Mouse (Mus musculus): ENCODE measurements around the gene Bsdc1. TPM values are rescaled to one million over a fixed set of nuclear protein-coding genes. Genes with fewer than 3 reads are reported as not detected.
"Not testable (repeated sequence)": the region's sequence is repeated elsewhere in the genome, so short reads cannot be mapped to it uniquely, and the experiment has no call there.

Gene Bsdc1
- polyA plus RNA-seq, 1 experiment from 2014 or later = 21.8 TPM

DNA sequence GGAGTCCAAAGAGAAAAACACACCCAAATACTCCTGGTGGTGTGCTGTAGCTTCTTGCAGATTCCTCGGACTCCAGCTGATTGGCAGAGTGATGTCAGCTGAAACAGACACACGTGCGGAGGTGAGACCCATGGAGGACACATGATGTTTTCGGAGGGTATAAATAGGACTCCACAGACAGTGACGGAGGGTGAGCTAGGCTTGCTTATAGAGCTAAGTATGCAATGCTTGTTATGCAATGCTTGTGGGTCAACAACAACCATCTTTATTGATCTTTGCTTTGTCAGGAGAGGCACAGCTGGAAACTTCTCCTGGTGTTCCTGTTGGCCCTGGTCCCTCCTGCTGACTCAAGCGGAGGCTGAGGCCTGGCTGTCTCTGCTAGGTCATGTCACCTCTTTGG is 12.7 kb upstream of the Bsdc1 start:
- H3K27ac ChIP-seq (ENCODE audit: low read depth) = no peak overlapping the region

DNA sequence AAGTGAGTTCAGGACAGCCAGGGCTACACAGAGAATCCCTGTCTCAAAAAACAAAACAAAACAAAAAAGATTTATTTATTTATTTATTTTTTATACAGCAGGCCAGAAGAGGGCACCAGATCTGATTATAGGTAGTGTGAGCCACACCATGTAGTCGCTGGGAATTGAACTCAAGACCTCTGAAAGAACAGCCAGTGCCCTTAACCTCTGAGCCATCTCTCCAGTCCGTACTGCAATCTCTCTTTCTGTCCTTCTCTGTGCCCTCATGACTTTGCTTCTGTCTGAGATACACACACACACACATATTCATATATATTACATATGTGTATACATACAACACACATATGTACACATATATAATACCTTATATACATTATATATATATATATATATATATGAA is 10.5 kb upstream of the Bsdc1 start:
- no peak overlapping the region for H3K9ac ChIP-seq (ENCODE audit: low read length)
- H3K9me3 ChIP-seq (ENCODE audit: control insufficient read depth, low read length) = no peaks in the 10 kb centered on the region

More for the DNA sequence above, 12.7 kb upstream of the Bsdc1 start:
- no peak for ATAC-seq (replicated peaks; ENCODE audit: low FRiP score, low TSS enrichment, low read depth)
- Histone ChIP-seq H3K4me2 (ENCODE audit: low read length) (no peak overlapping the region), H3K36me3 (ENCODE audit: control insufficient read depth, insufficient read depth, low read length) (no peaks in the 10 kb centered on the region), H3K4me1 (replicated peaks; ENCODE audit: control insufficient read depth, insufficient read depth, low read length) (no peaks in the 10 kb centered on the region), H3K9ac (ENCODE audit: low read length) (no peak overlapping the region), H3K9me3 (ENCODE audit: control insufficient read depth, low read length) (no peaks in the 10 kb centered on the region), H3K4me3 (ENCODE audit: low read depth, low read length) (no peak overlapping the region), H3K27me3 (replicated peaks; ENCODE audit: control insufficient read depth, insufficient read depth, low read length) (no peaks in the 10 kb centered on the region)
- WGBS = 88% methylated on average over 6 of the region's 6 CpGs
- DNase-seq (ENCODE audit: low spot score) = no peak

DNA sequence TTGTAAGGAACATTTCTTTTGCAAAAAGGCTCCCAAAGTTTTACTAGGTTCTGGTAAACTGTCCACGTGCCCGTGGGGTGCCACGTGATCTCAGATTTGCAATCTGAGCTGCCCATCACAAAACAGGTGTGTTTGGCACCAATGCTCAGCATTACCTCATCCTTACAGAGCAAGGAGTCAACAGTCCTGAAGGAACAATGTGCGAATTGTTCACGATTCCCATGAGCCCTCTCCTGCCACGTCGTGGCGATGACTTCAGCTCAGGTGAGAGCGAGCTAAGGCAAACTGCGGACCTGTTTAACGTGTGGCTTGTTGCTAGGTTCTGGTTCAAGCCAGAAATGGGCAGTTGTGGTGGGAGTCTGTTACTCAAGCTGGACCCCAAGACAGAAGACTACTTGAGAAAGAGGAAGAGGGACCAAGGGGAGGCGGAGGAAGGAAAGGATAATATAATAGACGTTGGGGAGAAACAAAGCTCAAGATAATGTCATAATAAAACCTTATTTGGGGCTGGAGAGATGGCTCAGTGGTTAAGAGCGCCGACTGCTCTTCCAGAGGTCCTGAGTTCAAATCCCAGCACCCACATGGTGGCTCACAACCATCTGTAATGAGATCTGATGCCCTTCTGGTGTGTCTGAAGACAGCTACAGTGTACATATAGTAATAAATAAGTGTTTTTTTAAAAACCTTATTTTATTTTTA is 9.8 kb upstream of the Bsdc1 start:
- Histone ChIP-seq H3K27ac (ENCODE audit: low read depth) (no peak overlapping the region), H3K4me3 (ENCODE audit: low read depth, low read length) (no peak overlapping the region), H3K27me3 (replicated peaks; ENCODE audit: control insufficient read depth, insufficient read depth, low read length) (no peaks in the 10 kb centered on the region), H3K9ac (ENCODE audit: low read length) (no peak overlapping the region), H3K4me1 (replicated peaks; ENCODE audit: control insufficient read depth, insufficient read depth, low read length) (no peaks in the 10 kb centered on the region), H3K36me3 (ENCODE audit: control insufficient read depth, insufficient read depth, low read length) (no peaks in the 10 kb centered on the region), H3K9me3 (ENCODE audit: control insufficient read depth, low read length) (no peaks in the 10 kb centered on the region), H3K4me2 (ENCODE audit: low read length) (no peak overlapping the region)
- DNase-seq (ENCODE audit: low spot score) (no peak), ATAC-seq (replicated peaks; ENCODE audit: low FRiP score, low TSS enrichment, low read depth) (no peak)
- 81% methylated on average over 15 of the region's 15 CpGs for WGBS

More for the DNA sequence above, 10.5 kb upstream of the Bsdc1 start:
- Histone ChIP-seq H3K36me3 (ENCODE audit: control insufficient read depth, insufficient read depth, low read length) (no peaks in the 10 kb centered on the region), H3K4me3 (ENCODE audit: low read depth, low read length) (no peak overlapping the region), H3K4me2 (ENCODE audit: low read length) (no peak overlapping the region), H3K4me1 (replicated peaks; ENCODE audit: control insufficient read depth, insufficient read depth, low read length) (no peaks in the 10 kb centered on the region), H3K27ac (ENCODE audit: low read depth) (no peak overlapping the region), H3K27me3 (replicated peaks; ENCODE audit: control insufficient read depth, insufficient read depth, low read length) (no peaks in the 10 kb centered on the region)
- WGBS = 88% methylated on average over 2 of the region's 2 CpGs
- DNase-seq (ENCODE audit: low spot score) = no peak
- ATAC-seq (replicated peaks; ENCODE audit: low FRiP score, low TSS enrichment, low read depth) = no peak

DNA sequence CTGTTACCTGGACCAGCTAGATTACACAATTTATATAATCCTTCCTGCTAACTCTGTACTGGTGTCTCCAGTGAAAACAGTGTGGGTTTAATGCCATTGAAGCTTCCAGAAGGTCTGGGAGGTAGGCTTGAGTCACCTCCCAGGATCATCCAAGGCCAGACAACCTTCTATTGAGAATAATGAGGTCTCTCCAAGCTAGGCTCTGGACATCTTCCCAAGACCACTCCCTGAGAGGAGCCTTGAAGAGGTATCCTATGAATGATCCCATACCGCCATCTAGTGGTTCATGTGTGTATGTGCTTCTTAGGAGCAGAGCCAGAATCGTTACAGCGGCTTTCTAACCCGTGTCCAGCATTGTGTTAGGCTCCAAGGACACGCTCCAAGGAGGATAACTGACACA is 6.1 kb upstream of the Bsdc1 start:
- Histone ChIP-seq H3K36me3 (ENCODE audit: control insufficient read depth, insufficient read depth, low read length) (no peaks in the 10 kb centered on the region), H3K9ac (ENCODE audit: low read length) (no peak overlapping the region), H3K27ac (ENCODE audit: low read depth) (no peak overlapping the region), H3K4me3 (ENCODE audit: low read depth, low read length) (no peak overlapping the region), H3K4me1 (replicated peaks; ENCODE audit: control insufficient read depth, insufficient read depth, low read length) (no peaks in the 10 kb centered on the region), H3K4me2 (ENCODE audit: low read length) (no peak overlapping the region), H3K27me3 (replicated peaks; ENCODE audit: control insufficient read depth, insufficient read depth, low read length) (no peaks in the 10 kb centered on the region), H3K9me3 (ENCODE audit: control insufficient read depth, low read length) (no peaks in the 10 kb centered on the region)
- ATAC-seq (replicated peaks; ENCODE audit: low FRiP score, low TSS enrichment, low read depth) = peak; percentile 64; the same call in 1 of the 2 replicates
- peak; percentile 66 for DNase-seq (ENCODE audit: low spot score)
- WGBS = 4% methylated on average over 5 of the region's 5 CpGs

DNA sequence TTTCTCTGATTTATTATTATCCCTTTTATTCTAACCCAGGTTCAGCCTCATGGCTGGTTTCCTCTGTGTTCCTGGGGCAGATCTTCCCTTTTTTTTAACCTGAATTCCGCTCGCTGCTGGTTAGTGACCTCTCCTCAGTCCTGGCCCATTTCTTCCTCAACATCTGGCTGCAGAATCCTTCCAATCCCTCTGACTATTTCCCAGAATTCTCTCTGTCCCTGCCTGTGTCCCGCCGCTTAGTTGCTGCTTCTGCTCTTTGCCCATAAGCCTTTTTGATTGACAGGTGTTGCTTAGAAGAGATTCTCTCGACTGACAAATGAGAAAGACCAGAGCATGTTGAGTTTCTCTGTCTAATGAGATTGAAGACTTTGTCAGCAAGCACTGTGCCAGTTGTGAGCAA is 5.3 kb upstream of the Bsdc1 start:
- 51% methylated on average over 5 of the region's 5 CpGs for WGBS
- Histone ChIP-seq H3K4me2 (ENCODE audit: low read length) (no peak overlapping the region), H3K4me1 (replicated peaks; ENCODE audit: control insufficient read depth, insufficient read depth, low read length) (no peaks in the 10 kb centered on the region), H3K27me3 (replicated peaks; ENCODE audit: control insufficient read depth, insufficient read depth, low read length) (no peaks in the 10 kb centered on the region), H3K9ac (ENCODE audit: low read length) (no peak overlapping the region), H3K9me3 (ENCODE audit: control insufficient read depth, low read length) (no peaks in the 10 kb centered on the region), H3K27ac (ENCODE audit: low read depth) (no peak overlapping the region), H3K36me3 (ENCODE audit: control insufficient read depth, insufficient read depth, low read length) (no peaks in the 10 kb centered on the region), H3K4me3 (ENCODE audit: low read depth, low read length) (no peak overlapping the region)
- no peak for ATAC-seq (replicated peaks; ENCODE audit: low FRiP score, low TSS enrichment, low read depth)
- no peak for DNase-seq (ENCODE audit: low spot score)

DNA sequence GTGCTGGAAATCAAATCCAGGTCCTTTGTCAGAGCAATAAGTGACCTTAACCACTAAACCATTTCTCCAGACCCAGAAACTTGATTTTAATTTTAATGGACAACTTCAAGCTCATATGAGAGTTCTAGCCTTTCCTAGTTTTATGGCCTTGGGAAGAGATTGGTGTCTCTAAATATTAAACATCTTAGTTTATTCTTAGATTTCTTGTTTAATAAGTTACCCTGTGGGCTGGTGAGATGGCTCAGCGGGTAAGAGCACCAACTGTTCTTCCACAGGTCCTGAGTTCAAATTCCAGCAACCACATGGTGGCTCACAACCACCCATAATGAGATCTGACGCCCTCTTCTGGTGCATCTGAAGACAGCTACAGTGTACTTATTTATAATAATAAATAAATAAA is 4.1 kb upstream of the Bsdc1 start:
- not testable (repeated sequence) for H3K9me3 ChIP-seq (ENCODE audit: control insufficient read depth, low read length); H3K27ac ChIP-seq (ENCODE audit: low read depth); H3K4me3 ChIP-seq (ENCODE audit: low read depth, low read length); H3K4me1 ChIP-seq (replicated peaks; ENCODE audit: control insufficient read depth, insufficient read depth, low read length); H3K27me3 ChIP-seq (replicated peaks; ENCODE audit: control insufficient read depth, insufficient read depth, low read length); H3K9ac ChIP-seq (ENCODE audit: low read length); ATAC-seq (replicated peaks; ENCODE audit: low FRiP score, low TSS enrichment, low read depth); H3K36me3 ChIP-seq (ENCODE audit: control insufficient read depth, insufficient read depth, low read length); DNase-seq (ENCODE audit: low spot score); H3K4me2 ChIP-seq (ENCODE audit: low read length)
- 70% methylated on average over 2 of the region's 2 CpGs for WGBS

DNA sequence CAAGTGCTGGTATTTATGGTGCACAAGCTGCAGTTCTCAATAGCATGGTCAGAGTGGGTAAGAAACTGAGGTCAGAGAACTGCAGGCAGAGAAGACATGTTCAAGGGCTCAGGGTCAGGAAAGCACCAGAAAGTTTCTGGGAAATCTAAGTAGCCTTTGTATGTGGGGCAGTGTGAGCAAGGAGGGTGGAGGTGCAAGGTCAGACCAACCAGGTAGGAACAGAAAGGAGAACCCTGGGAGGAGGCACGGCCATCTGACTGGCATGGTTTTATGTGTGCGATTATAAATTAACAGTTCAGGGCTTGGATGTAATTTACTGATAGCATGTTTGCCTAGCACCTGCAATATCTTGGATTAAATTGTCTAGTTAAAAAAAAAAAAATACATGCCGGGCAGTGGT is 1.7 kb upstream of the Bsdc1 start:
- peaks cover 9% of the 10 kb centered on the region; the same call in 1 of the 2 replicates for H3K36me3 ChIP-seq (ENCODE audit: control insufficient read depth, insufficient read depth, low read length)
- no peak overlapping the region for H3K27ac ChIP-seq (ENCODE audit: low read depth)
- DNase-seq (ENCODE audit: low spot score) (no peak), ATAC-seq (replicated peaks; ENCODE audit: low FRiP score, low TSS enrichment, low read depth) (no peak)
- no peaks in the 10 kb centered on the region for H3K27me3 ChIP-seq (replicated peaks; ENCODE audit: control insufficient read depth, insufficient read depth, low read length)
- WGBS = 88% methylated on average over 3 of the region's 3 CpGs
- no peaks in the 10 kb centered on the region for H3K9me3 ChIP-seq (ENCODE audit: control insufficient read depth, low read length)
- H3K4me1 ChIP-seq (replicated peaks; ENCODE audit: control insufficient read depth, insufficient read depth, low read length) = peaks cover 7% of the 10 kb centered on the region
- H3K4me2 ChIP-seq (ENCODE audit: low read length) = no peak overlapping the region
- no peak overlapping the region for H3K4me3 ChIP-seq (ENCODE audit: low read depth, low read length)
- no peak overlapping the region for H3K9ac ChIP-seq (ENCODE audit: low read length)

DNA sequence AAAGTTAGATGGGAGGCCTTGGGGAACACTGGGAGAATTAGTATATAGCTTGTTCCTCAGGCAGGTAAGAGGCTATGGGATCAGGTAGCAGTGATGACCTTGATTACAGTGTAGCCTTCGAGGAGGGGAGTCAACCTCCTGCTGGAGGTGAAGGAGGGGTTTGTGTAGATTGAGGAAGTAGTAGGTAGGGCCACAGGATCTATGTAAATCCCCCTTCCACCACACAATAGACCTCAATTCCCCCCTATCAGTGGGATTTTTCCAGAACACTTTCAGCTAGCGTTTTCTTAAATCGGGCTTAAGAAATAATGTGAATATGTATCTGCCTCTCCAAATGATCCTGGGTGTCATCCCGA is 576 bp upstream of the Bsdc1 start:
- H3K4me1 ChIP-seq (replicated peaks; ENCODE audit: control insufficient read depth, insufficient read depth, low read length) = peaks cover 7% of the 10 kb centered on the region
- WGBS = 0% methylated on average over 4 of the region's 4 CpGs
- ATAC-seq (replicated peaks; ENCODE audit: low FRiP score, low TSS enrichment, low read depth) (peak; percentile 48), DNase-seq (ENCODE audit: low spot score) (no peak)
- peak overlapping the region; percentile 63 for H3K9ac ChIP-seq (ENCODE audit: low read length)
- H3K27me3 ChIP-seq (replicated peaks; ENCODE audit: control insufficient read depth, insufficient read depth, low read length) = no peaks in the 10 kb centered on the region
- peaks cover 19% of the 10 kb centered on the region for H3K36me3 ChIP-seq (ENCODE audit: control insufficient read depth, insufficient read depth, low read length)
- H3K27ac ChIP-seq (ENCODE audit: low read depth) = peak overlapping the region; percentile 89
- peak overlapping the region; percentile 62 for H3K4me2 ChIP-seq (ENCODE audit: low read length)
- H3K9me3 ChIP-seq (ENCODE audit: control insufficient read depth, low read length) = no peaks in the 10 kb centered on the region
- peak overlapping the region; percentile 91 for H3K4me3 ChIP-seq (ENCODE audit: low read depth, low read length)

DNA sequence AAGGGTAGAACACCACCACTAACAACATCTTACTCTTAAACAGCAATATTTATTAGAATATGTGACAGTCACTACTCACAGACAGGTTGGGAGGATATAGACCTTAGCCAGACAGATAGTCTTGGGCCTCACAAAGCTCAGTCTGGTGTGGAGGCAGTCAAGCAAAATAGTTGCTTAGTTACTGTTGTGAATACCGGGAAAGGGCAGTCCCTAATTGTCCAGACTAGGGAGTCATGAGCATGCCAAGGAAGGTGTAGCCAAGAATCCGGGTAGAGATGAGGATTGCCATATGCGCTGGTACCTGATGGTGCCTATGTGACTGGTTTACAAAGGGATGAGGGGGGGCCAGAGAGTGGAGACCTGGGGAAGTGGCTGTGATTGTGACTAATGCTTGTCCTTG is 737 bp downstream of the Bsdc1 start:
- Histone ChIP-seq H3K36me3 (ENCODE audit: control insufficient read depth, insufficient read depth, low read length) (peaks cover 33% of the 10 kb centered on the region), H3K9me3 (ENCODE audit: control insufficient read depth, low read length) (no peaks in the 10 kb centered on the region), H3K9ac (ENCODE audit: low read length) (peak overlapping the region; percentile 79), H3K4me2 (ENCODE audit: low read length) (peak overlapping the region; percentile 86), H3K27me3 (replicated peaks; ENCODE audit: control insufficient read depth, insufficient read depth, low read length) (no peaks in the 10 kb centered on the region), H3K27ac (ENCODE audit: low read depth) (no peak overlapping the region), H3K4me3 (ENCODE audit: low read depth, low read length) (peak overlapping the region; percentile 91), H3K4me1 (replicated peaks; ENCODE audit: control insufficient read depth, insufficient read depth, low read length) (peaks cover 7% of the 10 kb centered on the region)
- ATAC-seq (replicated peaks; ENCODE audit: low FRiP score, low TSS enrichment, low read depth) (no peak), DNase-seq (ENCODE audit: low spot score) (no peak)
- WGBS = 44% methylated on average over 3 of the region's 3 CpGs
